Mouse (Mus musculus) hindbrain, embryonic 10.5 days (tissue): ENCODE results near the gene Xaf1. TPM values are rescaled to one million over a fixed set of nuclear protein-coding genes. Genes with fewer than 3 reads are reported as not detected.
A peak's percentile ranks its signal among the peaks of the same experiment; 100 is the strongest.

Source experiments
- DNase-seq: peaks from one replicate; pipeline ENCODE4 v3.0.0-alpha.2; 2017; ENCODE audit warnings: low spot score
- H3K27ac ChIP-seq: fragments of 300-500 bp; sonication (generic); 2 replicates; pipeline ENCODE4 v1.5.1; 2016; ENCODE audit warnings: mild to moderate bottlenecking, moderate library complexity
- H3K27me3 ChIP-seq: fragments of 300-500 bp; sonication (generic); 2 replicates; pipeline ENCODE4 v1.6.1; 2016; ENCODE audit warnings: mild to moderate bottlenecking; ENCODE audit not compliant: poor library complexity, insufficient read depth, severe bottlenecking
- H3K36me3 ChIP-seq: fragments of 300-500 bp; sonication (generic); 2 replicates; pipeline ENCODE4 v1.6.1; 2016; ENCODE audit warnings: mild to moderate bottlenecking, moderate library complexity
- H3K4me1 ChIP-seq: fragments of 300-500 bp; sonication (generic); replicated peaks from 2 replicates; pipeline ENCODE4 v1.6.1; 2016; ENCODE audit warnings: mild to moderate bottlenecking
- H3K4me3 ChIP-seq: fragments of 300-500 bp; sonication (generic); 2 replicates; pipeline ENCODE4 v1.5.1; 2016; ENCODE audit warnings: mild to moderate bottlenecking, moderate library complexity
- H3K9me3 ChIP-seq: fragments of 300-500 bp; sonication (generic); 2 replicates; pipeline ENCODE4 v1.6.1; 2016; ENCODE audit warnings: mild to moderate bottlenecking, moderate library complexity
- WGBS: fragments of 180-500 bp; shearing (Covaris S2); methylation state at CpG from one replicate; pipeline ENCODE4 v1.1.7; 2016; 5-methylcytosine and 5-hydroxymethylcytosine counted together
- polyA plus RNA-seq: library from polyadenylated mRNA; unstranded; fragments of >200 nt; fragmentation: Nextera tagmentation; extraction: Ambion mirVana; gene quantifications from 2 replicates; pipeline ENCODE4 v1.2.1, GENCODE M21; 2016

Gene Xaf1
- polyA plus RNA-seq, 1 experiment from 2014 or later: 2.3 TPM

DNA sequence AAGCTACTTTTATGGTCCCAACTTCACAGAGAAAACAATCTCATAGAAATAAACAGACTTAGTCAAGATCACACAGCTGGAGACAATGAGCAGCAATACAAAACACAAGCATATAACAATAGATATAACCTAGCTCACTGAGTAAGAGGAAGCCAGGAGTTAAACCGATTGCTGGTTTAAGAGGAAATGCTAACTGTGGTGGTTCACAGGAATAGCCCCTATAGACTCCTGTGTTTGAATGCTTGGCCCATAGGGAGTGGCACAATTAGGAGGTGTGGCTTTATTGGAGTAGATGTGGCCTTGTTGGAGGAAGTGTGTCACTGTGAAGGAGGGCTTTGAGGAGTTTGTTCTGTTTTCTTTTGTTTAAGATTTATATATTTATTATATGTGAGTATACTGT lies 50.8 kb downstream of the Xaf1 start:
- no peaks in the 10 kb centered on the region for H3K27me3 ChIP-seq
- WGBS: 84% methylated on average over 1 of the region's 1 CpGs
- H3K4me3 ChIP-seq: no peak overlapping the region
- H3K36me3 ChIP-seq: no peaks in the 10 kb centered on the region
- peaks cover 5% of the 10 kb centered on the region; the same call in 1 of the 2 replicates for H3K4me1 ChIP-seq
- no peaks in the 10 kb centered on the region for H3K9me3 ChIP-seq
- H3K27ac ChIP-seq: no peak overlapping the region
- no peak for DNase-seq

DNA sequence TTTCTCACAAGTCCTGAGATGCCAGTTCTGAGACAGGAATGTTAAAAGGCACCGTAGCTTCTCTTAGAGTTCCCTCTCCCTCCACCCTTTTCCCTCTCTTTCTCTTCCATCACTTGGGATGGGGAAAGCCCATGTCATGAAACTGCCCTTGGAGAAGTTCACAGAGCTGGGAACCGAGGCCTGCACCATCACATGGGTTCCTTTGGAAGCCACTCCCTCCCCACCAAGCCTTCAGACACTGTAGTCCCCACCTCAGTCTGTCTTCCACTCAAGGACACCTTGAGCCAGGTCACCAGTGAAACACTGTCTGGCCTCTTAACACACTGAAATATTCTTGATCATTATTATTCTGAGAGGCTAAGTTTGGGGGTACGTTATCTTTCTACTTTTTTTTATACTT lies 51.8 kb downstream of the Xaf1 start:
- Histone ChIP-seq H3K4me1 (peaks cover 5% of the 10 kb centered on the region; the same call in 1 of the 2 replicates), H3K36me3 (no peaks in the 10 kb centered on the region), H3K9me3 (no peaks in the 10 kb centered on the region), H3K4me3 (no peak overlapping the region), H3K27ac (no peak overlapping the region), H3K27me3 (no peaks in the 10 kb centered on the region)
- 80% methylated on average over 3 of the region's 3 CpGs for WGBS
- no peak for DNase-seq

DNA sequence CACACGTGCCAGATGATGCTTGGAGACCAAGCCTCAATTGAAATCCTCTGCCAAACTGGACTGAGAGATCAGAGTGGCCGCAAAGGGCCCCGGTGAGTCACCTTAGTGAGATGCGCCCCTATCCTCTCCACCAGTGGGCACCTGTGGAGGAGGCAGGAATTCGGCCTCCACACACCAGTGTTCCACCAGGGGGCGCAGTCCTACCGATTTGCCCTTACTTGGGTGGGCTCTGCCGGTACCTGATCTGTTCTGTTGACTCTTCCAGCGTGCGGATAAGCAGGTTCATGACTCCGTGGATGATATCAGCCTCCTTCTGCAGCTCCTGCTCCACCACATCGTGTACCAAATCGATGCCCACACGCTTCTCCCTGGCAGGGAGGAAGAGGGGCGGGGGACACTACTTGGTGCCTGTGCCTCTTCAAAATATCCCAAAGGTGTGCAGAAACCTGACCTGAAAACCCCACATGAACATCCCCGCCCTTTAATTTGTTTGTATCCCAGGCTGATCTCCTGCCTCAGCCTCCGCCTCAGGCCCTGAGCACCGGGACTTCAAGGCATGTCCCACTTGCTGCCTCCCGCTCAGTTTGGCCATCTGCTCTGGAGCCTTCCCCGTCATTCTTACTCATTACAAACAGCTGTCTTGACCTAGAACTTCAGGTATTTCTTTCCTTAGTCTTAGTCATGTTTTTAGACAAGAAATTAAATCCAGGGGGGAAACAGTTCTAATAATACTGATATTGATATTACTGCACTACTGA lies 53.7 kb downstream of the Xaf1 start:
- Histone ChIP-seq H3K4me3 (peak overlapping the region; percentile 28; the same call in 1 of the 2 replicates), H3K36me3 (no peaks in the 10 kb centered on the region), H3K27me3 (no peaks in the 10 kb centered on the region), H3K27ac (no peak overlapping the region; the same call in 1 of the 2 replicates), H3K9me3 (no peaks in the 10 kb centered on the region), H3K4me1 (peaks cover 5% of the 10 kb centered on the region; the same call in 1 of the 2 replicates)
- 27% methylated on average over 20 of the region's 20 CpGs for WGBS
- DNase-seq: peak; percentile 80

DNA sequence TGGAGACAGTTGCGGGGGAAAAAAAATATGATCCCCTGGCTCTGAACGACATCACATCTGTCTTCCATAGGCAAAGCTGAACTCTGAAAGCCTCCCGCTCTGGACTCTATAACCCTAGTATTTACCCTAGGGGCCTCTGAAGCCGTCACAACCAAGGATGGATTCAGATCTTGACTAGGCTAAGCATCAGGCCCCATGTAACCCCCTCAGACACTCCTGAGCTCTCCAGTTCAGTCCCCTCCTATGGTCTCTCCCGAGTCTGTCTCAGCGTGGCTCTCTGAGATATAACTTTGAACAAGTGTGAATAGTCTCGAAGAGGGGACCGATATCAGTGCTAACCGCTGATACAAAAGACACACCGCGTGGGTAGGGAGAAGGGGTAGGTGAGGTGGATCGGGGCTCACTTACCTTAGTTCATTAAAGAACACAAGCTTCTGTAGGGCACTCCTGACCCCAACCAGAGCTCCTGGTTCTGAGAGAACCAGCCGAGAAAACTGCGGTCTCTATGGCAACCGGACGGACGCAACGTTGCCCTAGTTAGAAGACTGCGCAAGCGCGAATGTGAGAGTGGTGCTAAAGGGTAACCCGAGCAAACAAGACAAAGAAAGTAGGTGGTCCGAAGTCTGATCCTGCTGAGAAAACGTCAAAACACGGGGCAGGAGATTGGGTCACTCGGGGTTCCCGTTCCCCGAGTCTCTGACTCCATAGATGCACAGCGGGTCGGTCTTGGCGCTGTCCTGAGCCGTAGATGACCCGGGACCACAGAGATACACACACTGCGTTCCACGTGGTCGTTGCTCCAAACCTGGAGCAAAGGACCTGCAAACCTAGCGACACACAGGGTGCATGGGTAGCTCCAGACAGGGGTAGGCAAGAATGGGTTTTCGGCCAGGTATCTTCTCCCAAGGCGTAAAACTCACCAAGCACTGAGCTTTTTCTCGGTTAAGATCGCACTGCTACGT lies 60.2 kb downstream of the Xaf1 start:
- Histone ChIP-seq H3K27me3 (peaks cover 11% of the 10 kb centered on the region), H3K4me3 (peak overlapping the region; percentile 59), H3K27ac (peak overlapping the region; percentile 91), H3K36me3 (no peaks in the 10 kb centered on the region), H3K4me1 (peaks cover 16% of the 10 kb centered on the region), H3K9me3 (no peaks in the 10 kb centered on the region)
- peak; percentile 89 for DNase-seq
- 13% methylated on average over 42 of the region's 42 CpGs for WGBS

DNA sequence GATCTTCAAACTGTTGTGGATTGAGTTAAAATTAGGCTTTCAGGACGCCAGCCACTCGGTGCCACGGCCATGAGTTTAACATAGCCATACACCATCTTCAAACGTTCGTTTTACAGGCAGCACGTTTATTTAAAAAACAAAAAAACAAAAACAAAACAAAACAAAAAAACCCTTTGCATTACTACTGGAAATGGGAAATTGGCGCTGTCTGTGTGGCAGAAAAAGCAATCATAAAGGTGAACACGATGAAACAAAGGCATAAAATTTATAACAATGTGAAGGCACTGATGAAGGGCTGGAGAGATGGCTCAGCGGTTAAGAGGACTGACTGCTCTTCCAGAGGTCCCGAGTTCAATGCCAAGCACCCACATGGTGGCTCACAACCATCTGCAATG lies 60.9 kb downstream of the Xaf1 start, which contains the start of gene Tekt1:
TSS of gene Tekt1 (minus strand) at position 96 of the 395 bp plus-strand sequence.
- no peak for DNase-seq
- WGBS: 43% methylated on average over 10 of the region's 10 CpGs
- H3K27ac ChIP-seq: peak within 1 kb of the TSS; percentile 91
- H3K4me3 ChIP-seq: peak within 1 kb of the TSS; percentile 59
- H3K36me3 ChIP-seq: no peaks in the 10 kb centered on the region
- peaks cover 16% of the 10 kb centered on the region for H3K4me1 ChIP-seq
- H3K9me3 ChIP-seq: no peaks in the 10 kb centered on the region
- H3K27me3 ChIP-seq: peaks cover 11% of the 10 kb centered on the region

Other genes starting within 250 kb of the Xaf1 start
- gene Pitpnm3, start 165.9 kb upstream of the Xaf1 start, polyA plus RNA-seq: 0.20 and 0.31 TPM in 2 replicates
- gene Gm43951, start 94.8 kb upstream of the Xaf1 start, polyA plus RNA-seq: 0.22 and 0.44 TPM in 2 replicates
- 15.5 and 18.9 TPM in 2 replicates for gene 4933427D14Rik, start 94.2 kb upstream of the Xaf1 start, polyA plus RNA-seq
- 177 and 182 TPM in 2 replicates for gene Txndc17, start 94.1 kb upstream of the Xaf1 start, polyA plus RNA-seq
- 54.9 and 57.2 TPM in 2 replicates for gene Med31, start 86.0 kb upstream of the Xaf1 start, polyA plus RNA-seq
- 0.44 and 0.63 TPM in 2 replicates for gene Slc13a5, start 34.4 kb upstream of the Xaf1 start, polyA plus RNA-seq
- not detected in 2 replicates for gene Fbxo39, start 12.8 kb downstream of the Xaf1 start, polyA plus RNA-seq
- gene Tekt1, start 60.8 kb downstream of the Xaf1 start, polyA plus RNA-seq: 7.0 and 7.7 TPM in 2 replicates
- gene Smtnl2, start 110.1 kb downstream of the Xaf1 start, polyA plus RNA-seq: 10.7 and 22.8 TPM in 2 replicates
- not detected in 2 replicates for gene Ggt6, start 133.9 kb downstream of the Xaf1 start, polyA plus RNA-seq
- gene Mybbp1a, start 139.7 kb downstream of the Xaf1 start, polyA plus RNA-seq: 148 and 215 TPM in 2 replicates
- 4.0 and 5.5 TPM in 2 replicates for gene Spns2, start 188.3 kb downstream of the Xaf1 start, polyA plus RNA-seq
- 0.09 and 0.16 TPM in 2 replicates for gene Spns3, start 248.9 kb downstream of the Xaf1 start, polyA plus RNA-seq